Mouse (Mus musculus) gastrocnemius, adult 8-10 months (tissue): ENCODE results near the gene Snip1. TPM values are rescaled to one million over a fixed set of nuclear protein-coding genes. Genes with fewer than 3 reads are reported as not detected.

Experiments used
- DNase-seq, 2 experiments: peaks; one replicate each; pipeline ENCODE4 v3.0.0; 2022; ENCODE audit warnings: low spot score in 2 of 2
- total RNA-seq, 4 experiments: library from RNA; stranded (reverse); gene quantifications; 2 replicates each; pipeline ENCODE4 v1.2.4; 2022

Gene Snip1
- total RNA-seq = 1 to 10 TPM; 3.9 to 5.6 (median 4.8) TPM

DNA sequence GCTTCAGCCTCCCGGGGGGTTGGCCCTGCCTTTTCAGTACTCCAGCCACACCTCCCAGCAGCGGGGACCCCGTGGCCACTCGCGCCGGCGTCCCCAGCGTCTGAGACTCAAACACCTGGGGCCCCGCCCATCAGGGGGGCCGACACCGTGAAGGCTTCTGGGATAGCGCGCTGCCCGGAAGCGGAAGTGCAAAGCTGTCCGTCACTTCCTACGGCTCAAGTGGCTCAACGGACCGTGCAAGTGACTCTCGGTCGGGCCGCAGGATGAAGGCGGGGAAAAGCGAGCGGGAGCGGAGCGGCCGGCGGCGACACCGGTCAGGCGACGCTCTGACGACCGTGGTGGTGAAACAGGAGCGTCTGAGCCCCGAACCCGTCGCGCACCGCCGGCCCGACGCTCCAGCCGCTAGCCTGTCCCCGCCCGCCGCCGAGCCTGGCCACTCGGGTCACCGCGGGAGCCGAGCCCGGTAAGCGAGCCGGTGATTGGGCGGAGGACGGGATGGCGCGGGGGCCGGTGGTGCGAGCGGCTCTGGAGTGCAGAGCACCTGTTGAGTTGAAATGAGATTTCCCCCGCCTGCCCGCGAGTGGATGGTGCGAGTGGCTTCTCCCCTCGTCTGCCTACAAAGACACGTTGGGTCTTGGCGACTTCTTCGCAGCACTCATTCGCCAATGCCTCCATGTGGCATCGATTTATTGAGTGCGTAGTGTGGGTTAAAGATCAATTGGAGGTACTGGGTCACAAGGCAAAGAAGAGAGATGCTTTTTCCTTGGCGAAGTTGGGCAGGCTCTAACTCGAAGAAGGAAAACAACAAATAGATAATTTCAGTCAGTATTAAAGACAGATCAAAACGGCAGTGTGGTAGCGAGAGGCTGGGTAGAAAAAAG, at the start of gene Snip1:
Snip1 (plus strand) TSS at position 183 of the 881 bp plus-strand sequence.
- peak; percentile 88 to 90 for DNase-seq

DNA sequence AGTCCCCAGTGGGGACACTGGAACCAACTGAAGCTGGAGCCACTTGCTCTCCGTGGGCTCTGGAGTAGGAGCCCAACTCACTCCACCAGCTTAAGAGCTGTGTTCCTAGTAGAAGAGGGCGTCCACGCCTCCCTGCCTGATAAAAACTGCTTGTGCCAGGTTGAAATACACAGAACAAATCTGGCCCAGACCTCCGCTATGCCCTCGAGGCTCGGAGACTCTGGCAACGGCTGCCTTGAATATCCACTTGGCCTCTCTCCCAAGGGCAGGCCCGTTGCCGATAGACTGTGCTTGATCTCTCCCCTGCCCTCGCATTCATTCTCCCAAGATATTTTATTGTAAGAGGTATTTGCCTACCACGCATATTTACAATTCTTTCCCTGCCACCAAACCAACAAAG, 49.0 kb upstream of the Snip1 start:
- no peak for DNase-seq

DNA sequence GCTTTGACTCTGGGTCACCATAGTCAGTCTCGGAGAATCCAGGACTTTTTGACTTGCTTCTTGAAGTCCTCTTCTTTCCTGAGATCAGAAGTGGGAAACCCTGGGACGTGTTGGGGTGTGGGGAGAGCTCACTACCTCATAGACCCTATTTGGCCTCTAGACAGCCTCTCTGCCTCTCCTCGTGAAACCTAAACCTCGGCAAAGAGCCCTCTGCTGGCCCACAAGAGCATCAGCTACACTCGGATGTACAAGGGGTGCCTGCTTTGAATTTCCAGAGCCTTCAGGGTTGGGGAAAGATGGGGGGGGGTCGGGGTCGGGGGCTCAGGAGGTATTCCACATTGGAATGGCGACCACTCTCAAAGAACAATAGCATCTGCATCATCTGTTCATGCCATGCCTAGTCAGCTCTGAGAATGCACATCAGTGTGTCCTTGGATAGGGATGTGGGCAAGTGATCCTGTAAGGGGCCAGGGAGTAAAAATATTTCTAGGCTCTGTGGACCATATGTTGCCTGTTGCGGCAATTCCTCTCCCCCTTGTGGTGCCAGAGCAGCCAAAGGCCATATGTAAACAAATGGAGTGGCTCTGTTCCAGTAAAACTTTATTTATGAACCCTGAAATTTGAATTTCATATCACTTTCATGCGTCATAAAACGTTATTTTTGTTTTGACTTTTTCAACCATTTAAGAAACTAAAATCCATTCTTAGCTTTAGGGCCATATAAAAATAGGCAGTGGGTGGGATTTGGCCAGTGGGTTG, 45.5 kb upstream of the Snip1 start:
- no peak for DNase-seq

DNA sequence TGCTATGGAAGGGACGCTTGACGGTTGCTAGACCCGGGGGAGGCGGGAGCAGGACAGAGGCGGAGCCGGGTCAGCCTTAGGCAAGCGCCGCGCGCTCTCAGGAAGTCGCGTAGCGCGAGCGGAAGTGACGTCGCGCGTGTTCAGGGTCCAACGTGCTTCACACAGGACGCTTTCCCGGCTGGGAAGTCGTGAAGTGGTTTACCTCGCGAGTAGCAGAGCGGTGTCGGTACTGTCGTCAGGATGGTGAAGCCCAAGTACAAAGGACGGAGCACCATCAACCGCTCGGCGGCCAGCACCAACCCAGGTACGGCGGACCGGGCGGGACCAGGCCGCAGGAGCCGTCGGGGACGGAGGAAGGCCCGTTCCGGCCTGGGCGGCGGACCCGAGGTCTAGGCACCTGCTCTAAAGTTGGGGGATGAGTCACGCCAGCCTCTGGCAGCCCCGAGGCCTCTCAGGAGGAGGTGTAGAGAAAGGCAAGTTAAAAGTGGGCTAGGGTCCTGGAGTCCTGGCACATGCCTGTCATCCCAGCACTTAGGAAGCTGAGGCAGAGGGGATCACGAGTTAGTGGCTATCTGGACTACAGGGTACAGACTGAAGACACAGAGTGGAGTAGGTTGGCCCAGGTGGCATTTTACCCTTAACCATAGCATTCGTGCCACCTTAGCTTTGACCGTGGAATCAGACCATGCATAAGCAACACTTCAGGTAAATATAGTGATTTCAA, 36.4 kb upstream of the Snip1 start:
- peak; percentile 83 to 88 for DNase-seq

DNA sequence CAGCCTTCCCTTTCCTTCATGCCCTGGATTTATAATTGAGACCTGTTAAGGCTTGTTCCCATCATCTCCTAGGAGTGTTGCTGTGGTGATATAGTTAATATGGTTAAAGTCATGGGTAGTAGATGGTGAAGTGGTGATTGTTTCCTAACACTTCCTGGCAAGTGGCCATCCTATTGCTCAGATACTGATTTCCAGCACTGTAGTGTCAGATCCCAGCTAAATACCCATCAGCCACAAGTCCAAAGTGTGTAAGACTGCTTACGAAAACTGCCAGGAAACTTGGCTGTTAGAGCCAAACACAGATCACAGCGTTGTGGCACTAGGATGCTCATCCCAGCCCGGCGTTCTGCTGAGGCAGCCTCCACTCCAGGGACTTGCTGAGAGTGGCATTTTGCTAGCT, 32.1 kb upstream of the Snip1 start:
- no peak for DNase-seq

DNA sequence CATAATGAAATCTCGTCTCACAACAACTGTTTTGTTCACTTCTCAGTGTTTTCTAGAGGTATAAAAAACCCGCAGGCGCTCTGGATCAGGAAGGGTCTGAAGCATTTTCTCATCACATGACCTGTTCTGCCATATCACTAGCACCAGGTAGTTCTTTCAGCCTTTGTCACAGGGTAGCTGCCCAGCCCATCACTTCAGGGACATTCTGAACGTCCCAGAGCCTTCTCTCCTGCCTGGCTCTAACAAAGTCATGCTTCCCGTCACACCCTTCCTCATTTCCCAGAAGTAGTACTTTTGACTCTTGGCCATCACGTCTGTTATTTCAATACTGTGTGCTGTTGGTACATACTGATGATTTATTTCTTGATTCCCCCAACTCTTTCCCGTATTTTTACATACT, 22.0 kb upstream of the Snip1 start:
- DNase-seq = no peak

DNA sequence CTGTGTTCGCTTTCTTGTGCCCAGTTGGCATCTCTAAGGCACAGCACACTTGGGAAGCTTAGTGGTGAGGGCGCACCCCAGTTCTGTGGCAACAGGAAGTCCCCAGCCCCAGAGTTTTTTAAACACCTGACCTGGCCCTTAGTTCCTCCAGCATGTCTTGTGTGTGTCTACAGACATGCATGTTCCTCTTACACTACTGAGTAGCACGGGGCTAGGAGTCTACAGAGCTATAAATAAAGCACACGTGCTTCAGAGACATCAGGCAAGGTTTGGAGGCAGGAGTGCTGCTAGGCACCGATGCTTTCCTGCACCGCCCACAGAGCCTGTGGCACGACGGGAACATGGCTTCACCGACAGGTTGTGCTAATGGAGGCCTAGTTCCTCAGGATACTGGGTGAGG, 11.1 kb upstream of the Snip1 start:
- DNase-seq = no peak

DNA sequence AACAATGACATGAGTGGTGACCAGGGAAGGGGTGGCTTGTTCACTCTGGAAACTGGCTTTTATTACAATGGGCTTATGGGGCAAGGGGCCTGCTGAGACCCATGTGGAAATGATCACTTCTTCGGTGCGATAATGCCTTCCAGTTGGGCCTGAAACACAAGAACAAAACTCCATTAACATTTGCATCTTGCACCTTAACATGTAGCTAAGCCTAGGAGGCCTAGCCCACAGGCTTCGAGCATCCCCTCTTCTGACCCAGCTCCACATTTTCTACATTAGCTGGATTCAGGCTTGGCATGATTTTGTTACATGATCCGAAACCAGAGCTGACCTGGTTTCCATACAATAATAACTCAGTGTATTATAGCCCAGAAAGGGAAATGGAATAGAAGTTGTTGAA, 10.0 kb upstream of the Snip1 start:
- no peak for DNase-seq

DNA sequence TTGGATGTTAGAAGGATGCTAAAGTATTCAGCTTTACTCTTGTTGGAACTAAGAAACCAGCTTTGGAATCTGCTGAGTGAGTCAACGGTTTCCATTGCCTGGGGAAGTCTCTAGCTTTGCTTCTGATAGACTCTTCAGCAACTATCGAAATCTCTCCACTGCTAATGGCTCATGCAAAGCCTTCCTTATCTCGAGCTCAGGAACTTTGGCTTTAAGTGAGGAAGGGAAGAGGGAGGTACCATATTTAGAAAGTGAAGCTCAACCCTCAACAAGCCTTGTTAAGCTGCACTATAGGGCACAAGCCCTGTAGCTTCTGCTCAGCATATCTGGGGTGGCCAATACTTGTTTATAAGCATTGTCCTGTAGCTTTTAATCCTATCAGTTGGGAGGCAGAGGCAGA, 9.2 kb upstream of the Snip1 start:
- DNase-seq = no peak

DNA sequence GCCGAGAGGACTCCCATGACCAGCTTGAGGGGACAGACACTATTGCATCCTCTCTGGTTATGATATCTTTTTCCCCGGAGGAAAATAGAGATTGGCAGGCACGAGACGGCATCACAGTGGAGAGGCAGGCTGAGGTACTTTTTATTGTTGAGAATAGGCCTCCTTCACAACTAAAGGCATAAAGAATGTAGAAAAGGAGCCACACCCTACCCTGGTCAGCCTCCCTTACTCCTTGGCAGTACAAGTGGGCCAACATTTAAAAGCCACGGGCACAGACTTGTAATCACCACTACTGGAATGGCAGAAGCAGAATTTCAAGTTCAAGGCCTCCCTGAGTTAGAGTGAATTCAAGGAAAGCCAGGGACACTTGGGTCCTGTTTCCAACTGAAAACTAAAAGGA, 8.4 kb upstream of the Snip1 start:
- DNase-seq = no peak

DNA sequence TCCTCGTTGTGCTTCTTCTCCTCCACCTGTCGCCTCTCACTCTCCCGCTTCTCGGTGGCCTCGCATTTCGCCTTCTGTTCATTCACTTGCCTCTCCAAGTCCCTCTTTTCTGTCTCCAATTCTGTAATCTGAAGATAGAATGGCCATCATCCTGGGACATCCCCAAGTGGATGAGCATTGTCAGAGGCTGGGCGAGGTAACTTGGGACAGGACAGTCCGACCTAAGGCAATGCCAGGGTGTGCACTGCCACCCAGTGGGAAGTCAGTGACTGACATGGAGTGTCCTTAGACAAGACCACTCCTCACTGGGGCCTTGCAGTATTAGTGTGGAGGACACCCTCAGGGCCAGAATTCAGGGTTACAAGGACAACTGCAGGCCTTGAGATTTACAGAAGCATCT, 7.4 kb upstream of the Snip1 start:
- peak in 1 of 2 experiments; percentile 18 for DNase-seq

DNA sequence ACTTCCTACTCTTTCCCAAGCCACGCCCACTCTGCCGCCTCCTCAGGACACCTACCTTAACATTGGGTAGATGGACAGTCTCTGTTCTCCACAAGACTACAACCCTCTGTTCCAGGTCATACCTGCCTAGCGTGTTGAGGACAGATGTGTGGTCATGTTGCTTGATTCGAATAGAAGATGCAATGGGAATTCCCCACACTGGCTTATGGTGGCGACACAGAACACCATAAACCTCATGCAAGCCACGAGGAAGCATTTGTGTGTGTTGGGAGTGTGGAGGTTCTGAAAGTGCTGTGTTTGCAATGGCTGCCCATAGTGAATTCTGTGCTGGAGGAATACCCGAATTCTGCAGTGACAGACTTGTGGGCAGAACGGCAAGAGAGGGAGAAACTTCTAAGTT, 2.6 kb upstream of the Snip1 start:
- DNase-seq = no peak

DNA sequence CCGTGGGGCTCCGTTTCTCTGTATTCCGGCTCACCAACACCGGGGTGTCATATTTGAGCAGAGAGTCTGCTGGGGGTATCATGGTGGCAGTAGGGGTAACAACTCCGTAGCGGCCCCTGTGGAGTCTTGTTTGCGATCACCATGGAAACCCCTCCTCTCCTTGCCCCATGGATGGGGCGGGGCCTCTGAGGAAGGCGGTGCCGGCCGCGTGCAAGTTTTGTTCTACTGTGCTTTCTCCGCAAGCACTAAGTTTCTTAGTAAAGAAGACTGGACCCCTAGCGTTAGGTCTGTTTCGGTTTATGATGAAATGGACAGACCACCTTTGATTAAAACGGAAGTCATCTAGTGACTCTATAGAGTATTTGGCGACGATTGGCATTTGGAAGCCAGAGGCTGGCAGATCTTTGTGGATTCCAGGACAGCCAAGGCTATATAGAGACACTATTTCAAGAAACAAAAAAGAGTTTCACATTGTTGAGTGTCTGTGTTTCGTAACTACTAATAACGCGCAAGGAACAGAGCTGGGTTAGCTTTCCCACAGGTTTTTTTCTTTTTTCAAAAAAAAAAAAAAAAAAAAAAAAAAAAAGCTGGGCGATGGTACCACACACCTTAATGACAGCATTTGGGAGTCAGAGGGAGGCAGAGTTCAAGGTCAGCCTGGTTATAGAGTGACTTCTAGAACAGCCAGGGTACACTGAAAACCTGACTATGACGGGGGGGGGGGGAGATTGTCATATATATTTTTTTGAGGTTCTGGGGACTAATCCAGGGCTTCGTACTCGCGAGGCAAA, 760 bp upstream of the Snip1 start, which contains the start of gene Dnali1:
Dnali1 (minus strand) TSS at position 187 of the 791 bp plus-strand sequence.
- DNase-seq = peak; percentile 13 to 30

DNA sequence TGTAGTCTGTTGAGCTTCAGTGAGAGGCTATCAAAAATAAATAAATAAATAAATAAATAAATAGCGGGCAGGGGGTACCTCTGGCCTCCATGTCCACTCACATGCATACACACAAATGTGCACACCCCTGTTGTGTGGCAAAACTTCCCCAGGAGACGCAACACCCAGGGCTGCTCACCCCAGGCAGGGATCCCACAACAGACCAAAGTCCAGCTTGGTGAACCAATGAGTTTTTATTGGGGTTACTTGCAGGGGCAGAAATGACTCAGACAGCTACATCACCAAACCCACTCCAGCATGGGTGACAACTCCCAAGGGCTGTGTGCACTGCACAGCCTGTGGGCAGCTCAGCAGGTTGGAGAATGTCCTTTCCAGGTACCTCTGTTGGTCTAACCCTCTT, 11.2 kb downstream of the Snip1 start:
- DNase-seq = no peak

DNA sequence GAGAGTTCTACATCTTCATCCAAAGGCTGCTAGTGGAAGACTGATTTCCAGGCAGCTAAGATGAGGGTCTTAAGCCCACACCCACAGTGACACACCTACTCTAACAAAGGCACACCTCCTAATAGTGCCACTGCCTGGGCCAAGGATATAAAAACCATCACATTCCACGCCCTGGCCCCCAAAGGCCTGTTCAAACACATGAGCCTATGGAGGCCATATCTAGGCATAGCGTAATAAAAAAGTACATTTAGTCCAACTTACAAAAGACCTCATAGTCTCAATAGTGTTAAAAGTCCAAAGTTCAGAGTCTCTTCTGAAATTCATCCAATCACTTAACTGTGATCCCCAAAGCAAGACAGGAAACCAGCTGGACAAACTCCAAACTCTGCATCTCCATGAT, 12.2 kb downstream of the Snip1 start:
- no peak for DNase-seq

DNA sequence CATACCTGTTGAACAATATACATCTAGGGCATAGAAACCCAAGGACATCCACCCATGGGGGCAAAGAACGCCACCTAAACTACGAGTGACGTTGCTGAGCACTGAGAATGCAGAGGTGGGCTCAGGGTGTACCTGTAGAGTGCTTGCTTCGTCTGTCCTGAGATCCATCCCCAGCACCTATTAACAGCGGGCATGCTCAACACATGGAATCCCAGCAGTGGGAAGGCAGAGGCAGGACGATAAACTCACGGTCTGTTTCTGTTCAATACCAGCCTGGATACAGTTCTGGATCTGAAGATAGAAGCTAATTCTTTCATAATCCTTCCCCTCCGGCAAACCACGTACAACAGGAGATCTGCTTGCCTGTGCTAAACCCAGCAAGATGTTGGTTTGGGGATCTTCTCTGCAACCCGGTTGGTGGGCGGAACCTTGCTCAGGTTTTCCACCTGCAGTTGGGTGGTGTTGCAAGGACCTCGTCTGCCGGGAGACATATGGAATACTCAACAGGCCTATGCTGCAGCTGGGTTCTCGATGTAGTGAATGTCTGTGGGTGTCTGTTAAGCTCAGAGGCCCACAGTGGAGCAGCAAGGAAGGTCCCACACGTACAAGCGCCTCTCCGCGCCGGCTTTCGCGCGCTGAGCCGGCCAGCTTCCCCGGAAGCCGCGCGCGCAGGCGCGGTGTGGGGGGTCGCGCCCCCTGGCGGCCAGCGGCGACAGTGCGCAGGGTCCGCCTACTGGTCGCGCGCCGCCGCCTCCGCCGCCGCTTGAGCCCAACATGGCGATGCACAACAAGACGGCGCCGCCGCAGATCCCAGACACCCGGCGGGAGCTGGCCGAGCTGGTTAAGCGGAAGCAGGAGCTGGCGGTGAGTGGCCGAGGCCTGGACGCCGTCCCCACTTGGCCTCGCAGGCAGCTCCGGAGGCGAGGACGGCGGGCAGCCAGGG, 18.2 kb downstream of the Snip1 start, which contains the start of gene Meaf6:
Meaf6 (plus strand) TSS at position 732 of the 943 bp plus-strand sequence.
- DNase-seq = peak; percentile 80 to 87

DNA sequence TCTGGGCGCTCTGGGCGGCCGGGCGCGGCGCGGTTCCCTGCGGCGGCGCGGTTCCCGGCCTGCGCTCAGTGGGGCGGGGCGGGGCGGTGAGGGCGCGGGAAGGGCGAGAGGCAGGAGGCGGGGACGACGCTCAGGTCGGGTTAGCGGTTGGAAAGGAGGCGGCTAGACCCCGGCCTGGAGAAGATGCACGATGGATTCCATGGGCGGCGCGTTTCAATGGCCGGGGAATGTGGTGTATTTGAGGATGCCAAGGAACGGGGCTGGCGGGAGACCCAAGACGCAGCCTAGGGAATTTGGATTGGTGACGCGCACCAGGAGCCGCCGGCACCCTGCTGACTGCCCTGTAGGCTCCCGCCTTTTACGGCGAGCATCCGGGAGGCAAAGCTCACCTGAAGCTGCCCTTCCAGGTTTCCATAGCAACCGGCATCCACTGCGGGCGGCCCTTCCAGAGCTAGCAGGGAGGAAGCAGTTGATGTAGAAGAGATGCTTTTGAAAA, 18.9 kb downstream of the Snip1 start:
- DNase-seq = no peak

DNA sequence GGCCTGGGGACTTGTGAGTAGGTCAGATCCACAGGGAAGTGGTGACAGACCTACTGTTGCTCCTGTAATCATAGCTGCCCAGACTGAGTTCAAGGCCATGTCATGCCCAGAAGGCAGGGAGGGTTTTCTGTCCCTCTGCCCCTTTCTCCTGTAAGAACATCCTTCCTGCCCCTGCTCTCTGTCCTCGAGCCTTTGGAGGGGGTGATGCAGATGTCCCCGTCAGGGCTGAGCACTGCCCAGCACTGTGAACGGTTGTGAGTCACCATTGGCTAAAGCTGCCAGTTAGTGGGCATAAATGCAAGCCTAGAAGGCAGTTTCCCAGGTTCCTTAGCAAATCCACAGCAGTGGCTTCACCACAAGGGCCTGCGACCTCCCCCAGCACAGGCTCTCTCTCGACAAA, 26.6 kb downstream of the Snip1 start:
- no peak for DNase-seq

DNA sequence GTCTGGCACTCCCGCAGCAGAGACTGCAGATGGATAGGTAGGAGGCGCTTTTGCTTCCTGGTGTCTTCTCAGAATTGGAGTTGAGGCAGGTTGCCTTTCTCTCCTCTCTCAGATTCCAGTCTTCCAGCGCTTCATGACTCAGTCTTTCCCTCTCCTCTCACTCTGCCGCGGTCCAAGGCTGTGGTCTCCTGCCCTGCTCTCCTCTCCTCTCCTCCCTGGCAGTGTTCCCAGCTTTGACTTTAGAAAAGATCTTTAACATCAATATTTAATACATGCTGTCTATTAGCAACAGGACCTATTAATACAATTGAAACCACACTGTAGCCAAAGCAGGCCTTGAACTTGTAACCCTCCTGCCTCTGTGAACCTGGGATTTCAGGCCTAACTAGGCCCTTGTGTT, 29.6 kb downstream of the Snip1 start:
- DNase-seq = no peak

DNA sequence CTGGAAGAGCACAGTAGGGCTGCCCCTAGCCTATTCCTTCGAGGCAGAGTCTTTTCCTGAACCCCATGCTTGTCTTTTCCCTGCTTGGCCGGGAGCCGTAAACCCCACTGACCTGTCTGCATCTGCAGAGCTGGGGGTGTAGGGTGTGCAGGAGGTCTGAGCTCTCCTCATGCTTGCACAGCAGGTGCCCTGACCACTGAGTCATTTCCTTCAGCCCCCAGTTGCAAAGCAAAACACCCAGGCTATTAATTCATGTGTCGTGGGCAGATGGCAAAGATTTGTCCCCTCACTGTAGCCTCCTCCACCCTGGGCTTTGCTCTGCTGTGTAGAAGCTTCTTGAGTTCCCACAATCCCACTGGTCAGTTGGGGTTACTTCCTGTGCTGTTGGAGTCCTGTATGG, 30.9 kb downstream of the Snip1 start:
- DNase-seq = no peak
